Mouse (Mus musculus): ENCODE results near the gene Eef1akmt3. TPM values are rescaled to one million over a fixed set of nuclear protein-coding genes. Genes with fewer than 3 reads are reported as not detected.

Eef1akmt3 gene
- polyA plus RNA-seq, 2 experiments, result 0.87 to 3.4 TPM

- no peaks in the 10 kb centered on the region for H3K27me3 ChIP-seq (ENCODE audit: control insufficient read depth, insufficient read depth, low read length)
- H3K36me3 ChIP-seq (ENCODE audit: control insufficient read depth, insufficient read depth, low read length), result peaks cover 21% of the 10 kb centered on the region
- no peak for TF ChIP-seq POLR2A (IDR thresholded peaks at IDR 0.05; ENCODE audit: borderline replicate concordance, extremely low read depth, insufficient read depth, insufficient read length)
- H3K4me1 ChIP-seq (ENCODE audit: control insufficient read depth, insufficient read depth, low read length), result peaks cover 75% of the 10 kb centered on the region
- WGBS, result 36% methylated on average over 14 of the region's 14 CpGs
- DNase-seq (ENCODE audit: low spot score) (no peak), ATAC-seq (ENCODE audit: low FRiP score, low read depth) (no peak)
- no peaks in the 10 kb centered on the region for H3K9me3 ChIP-seq (ENCODE audit: control insufficient read depth, low read length)
- peak overlapping the region; percentile 97 for H3K4me3 ChIP-seq (replicated peaks; ENCODE audit: low read length)
- peak overlapping the region; percentile 52; the same call in 1 of the 2 replicates for H3K27ac ChIP-seq (replicated peaks; ENCODE audit: low read depth, low read length)
- H3K9ac ChIP-seq (ENCODE audit: low read depth, low read length, severe bottlenecking), result peak overlapping the region; percentile 38; the same call in 1 of the 2 replicates
- H3K4me2 ChIP-seq (replicated peaks; ENCODE audit: low read depth, low read length, severe bottlenecking), result peak overlapping the region; percentile 98
Measured at GRCm38 (mm10) chr10:126983193-126983725, 58.1 kb downstream of the Eef1akmt3 start.

- ATAC-seq (ENCODE audit: low FRiP score, low read depth) (no peak), DNase-seq (ENCODE audit: low spot score) (no peak)
- Histone ChIP-seq H3K36me3 (ENCODE audit: control insufficient read depth, insufficient read depth, low read length) (peaks cover 21% of the 10 kb centered on the region), H3K4me3 (replicated peaks; ENCODE audit: low read length) (peak overlapping the region; percentile 97), H3K27me3 (ENCODE audit: control insufficient read depth, insufficient read depth, low read length) (no peaks in the 10 kb centered on the region), H3K4me2 (replicated peaks; ENCODE audit: low read depth, low read length, severe bottlenecking) (peak overlapping the region; percentile 98), H3K9me3 (ENCODE audit: control insufficient read depth, low read length) (no peaks in the 10 kb centered on the region), H3K27ac (replicated peaks; ENCODE audit: low read depth, low read length) (no peak overlapping the region), H3K4me1 (ENCODE audit: control insufficient read depth, insufficient read depth, low read length) (peaks cover 66% of the 10 kb centered on the region), H3K9ac (ENCODE audit: low read depth, low read length, severe bottlenecking) (no peak overlapping the region)
- 47% methylated on average over 3 of the region's 3 CpGs for WGBS
- no peak for TF ChIP-seq POLR2A (IDR thresholded peaks at IDR 0.05; ENCODE audit: borderline replicate concordance, extremely low read depth, insufficient read depth, insufficient read length)
Measured at GRCm38 (mm10) chr10:126981746-126982145, 59.6 kb downstream of the Eef1akmt3 start.

MicroRNAs within 50 kb of the gene (microRNA counts, 519-probe panel; counts per million panel counts)
- microRNA mmu-miR-26a, result 2,721 counts per million, percentile 48 among the panel's probes with 10 or more counts
- microRNA mmu-miR-546, result not detected

Small RNAs within 50 kb of the gene (microRNA-seq; reads per million reads assigned to microRNA genes)
- gene Mir26a-2 (55.8 reads per million, percentile 39 among the genes with 10 or more reads in this experiment), gene Mir546 (not detected)

Other genes starting within 250 kb of the Eef1akmt3 start
- gene Atp23, start 140.2 kb downstream of the Eef1akmt3 start, polyA plus RNA-seq (2012; rRNA removed), result 14.6 and 15.6 TPM in 2 replicates
- gene Atp23, start 140.2 kb downstream of the Eef1akmt3 start, polyA plus RNA-seq (2014; fragmentation: Nextera tagmentation; extraction: Ambion mirVana), result 20.4 and 25.4 TPM in 2 replicates
- gene Ctdsp2, start 62.8 kb downstream of the Eef1akmt3 start, polyA plus RNA-seq (2012; rRNA removed), result 230 and 284 TPM in 2 replicates
- 143 and 153 TPM in 2 replicates for gene Ctdsp2, start 62.8 kb downstream of the Eef1akmt3 start, polyA plus RNA-seq (2014; fragmentation: Nextera tagmentation; extraction: Ambion mirVana)
- 0.35 and 0.45 TPM in 2 replicates for gene Avil, start 40.8 kb downstream of the Eef1akmt3 start, polyA plus RNA-seq (2012; rRNA removed)
- 0.22 and 0.28 TPM in 2 replicates for gene Avil, start 40.8 kb downstream of the Eef1akmt3 start, polyA plus RNA-seq (2014; fragmentation: Nextera tagmentation; extraction: Ambion mirVana)
- gene Tsfm, start 10.7 kb downstream of the Eef1akmt3 start, polyA plus RNA-seq (2012; rRNA removed), result 55.8 and 59.7 TPM in 2 replicates
- gene Tsfm, start 10.7 kb downstream of the Eef1akmt3 start, polyA plus RNA-seq (2014; fragmentation: Nextera tagmentation; extraction: Ambion mirVana), result 65.2 and 69.0 TPM in 2 replicates
- 48.6 and 52.0 TPM in 2 replicates for gene Mettl1, start 99 bp downstream of the Eef1akmt3 start, polyA plus RNA-seq (2012; rRNA removed)
- 59.1 and 71.3 TPM in 2 replicates for gene Mettl1, start 99 bp downstream of the Eef1akmt3 start, polyA plus RNA-seq (2014; fragmentation: Nextera tagmentation; extraction: Ambion mirVana)
- gene Cyp27b1, start 6.7 kb upstream of the Eef1akmt3 start, polyA plus RNA-seq (2012; rRNA removed), result 1.1 and 1.5 TPM in 2 replicates
- gene Cyp27b1, start 6.7 kb upstream of the Eef1akmt3 start, polyA plus RNA-seq (2014; fragmentation: Nextera tagmentation; extraction: Ambion mirVana), result 0.19 and 0.53 TPM in 2 replicates
- 8.6 and 9.8 TPM in 2 replicates for gene March9, start 18.7 kb upstream of the Eef1akmt3 start, polyA plus RNA-seq (2012; rRNA removed)
- gene March9, start 18.7 kb upstream of the Eef1akmt3 start, polyA plus RNA-seq (2014; fragmentation: Nextera tagmentation; extraction: Ambion mirVana), result 2.7 and 3.1 TPM in 2 replicates
- gene Cdk4, start 22.0 kb upstream of the Eef1akmt3 start, polyA plus RNA-seq (2012; rRNA removed), result 1,132 and 1,227 TPM in 2 replicates
- 1,659 and 1,732 TPM in 2 replicates for gene Cdk4, start 22.0 kb upstream of the Eef1akmt3 start, polyA plus RNA-seq (2014; fragmentation: Nextera tagmentation; extraction: Ambion mirVana)
- gene Tspan31, start 28.8 kb upstream of the Eef1akmt3 start, polyA plus RNA-seq (2012; rRNA removed), result 124 and 164 TPM in 2 replicates
- 58.3 and 72.1 TPM in 2 replicates for gene Tspan31, start 28.8 kb upstream of the Eef1akmt3 start, polyA plus RNA-seq (2014; fragmentation: Nextera tagmentation; extraction: Ambion mirVana)
- 5.3 and 6.0 TPM in 2 replicates for gene Agap2, start 33.8 kb upstream of the Eef1akmt3 start, polyA plus RNA-seq (2012; rRNA removed)
- gene Agap2, start 33.8 kb upstream of the Eef1akmt3 start, polyA plus RNA-seq (2014; fragmentation: Nextera tagmentation; extraction: Ambion mirVana), result 0.32 and 0.57 TPM in 2 replicates
- 60.6 and 61.0 TPM in 2 replicates for gene Os9, start 79.6 kb upstream of the Eef1akmt3 start, polyA plus RNA-seq (2012; rRNA removed)
- gene Os9, start 79.6 kb upstream of the Eef1akmt3 start, polyA plus RNA-seq (2014; fragmentation: Nextera tagmentation; extraction: Ambion mirVana), result 54.7 and 57.6 TPM in 2 replicates
- 12.1 and 15.0 TPM in 2 replicates for gene B4galnt1, start 123.7 kb upstream of the Eef1akmt3 start, polyA plus RNA-seq (2012; rRNA removed)
- 10.8 and 11.8 TPM in 2 replicates for gene B4galnt1, start 123.7 kb upstream of the Eef1akmt3 start, polyA plus RNA-seq (2014; fragmentation: Nextera tagmentation; extraction: Ambion mirVana)
- gene Slc26a10, start 139.1 kb upstream of the Eef1akmt3 start, polyA plus RNA-seq (2012; rRNA removed), result 2.9 and 3.7 TPM in 2 replicates
- 0.81 and 1.2 TPM in 2 replicates for gene Slc26a10, start 139.1 kb upstream of the Eef1akmt3 start, polyA plus RNA-seq (2014; fragmentation: Nextera tagmentation; extraction: Ambion mirVana)
- gene Arhgef25, start 148.6 kb upstream of the Eef1akmt3 start, polyA plus RNA-seq (2012; rRNA removed), result 228 and 246 TPM in 2 replicates
- 86.8 and 113 TPM in 2 replicates for gene Arhgef25, start 148.6 kb upstream of the Eef1akmt3 start, polyA plus RNA-seq (2014; fragmentation: Nextera tagmentation; extraction: Ambion mirVana)
- 565 and 712 TPM in 2 replicates for gene Dtx3, start 154.2 kb upstream of the Eef1akmt3 start, polyA plus RNA-seq (2012; rRNA removed)
- gene Dtx3, start 154.2 kb upstream of the Eef1akmt3 start, polyA plus RNA-seq (2014; fragmentation: Nextera tagmentation; extraction: Ambion mirVana), result 157 and 184 TPM in 2 replicates
- gene Pip4k2c, start 170.1 kb upstream of the Eef1akmt3 start, polyA plus RNA-seq (2012; rRNA removed), result 33.1 and 37.5 TPM in 2 replicates
- gene Pip4k2c, start 170.1 kb upstream of the Eef1akmt3 start, polyA plus RNA-seq (2014; fragmentation: Nextera tagmentation; extraction: Ambion mirVana), result 22.0 and 23.3 TPM in 2 replicates
- 9.4 and 9.7 TPM in 2 replicates for gene Kif5a, start 221.8 kb upstream of the Eef1akmt3 start, polyA plus RNA-seq (2012; rRNA removed)
- gene Kif5a, start 221.8 kb upstream of the Eef1akmt3 start, polyA plus RNA-seq (2014; fragmentation: Nextera tagmentation; extraction: Ambion mirVana), result 2.8 and 3.5 TPM in 2 replicates
- gene Dctn2, start 224.9 kb upstream of the Eef1akmt3 start, polyA plus RNA-seq (2012; rRNA removed), result 221 and 240 TPM in 2 replicates
- 168 and 178 TPM in 2 replicates for gene Dctn2, start 224.9 kb upstream of the Eef1akmt3 start, polyA plus RNA-seq (2014; fragmentation: Nextera tagmentation; extraction: Ambion mirVana)
- 68.1 and 86.6 TPM in 2 replicates for gene Mbd6, start 247.5 kb upstream of the Eef1akmt3 start, polyA plus RNA-seq (2012; rRNA removed)
- 19.9 and 20.7 TPM in 2 replicates for gene Mbd6, start 247.5 kb upstream of the Eef1akmt3 start, polyA plus RNA-seq (2014; fragmentation: Nextera tagmentation; extraction: Ambion mirVana)